Mouse (Mus musculus) neural tube, embryonic 11.5 days (tissue): ENCODE measurements around the gene Alyref. TPM values are rescaled to one million over a fixed set of nuclear protein-coding genes. Genes with fewer than 3 reads are reported as not detected.

Source experiments
- ATAC-seq: fragments of 200-750 bp; cut with Nextera tagmentation; 2 replicates; pipeline ENCODE4 v1.8.0; 2017; ENCODE audit warnings: moderate number of reproducible peaks, mild to moderate bottlenecking, moderate TSS enrichment, moderate library complexity; ENCODE audit not compliant: insufficient read depth, low FRiP score, low TSS enrichment
- DNase-seq: peaks from one replicate; pipeline ENCODE4 v3.0.0-alpha.2; 2015; ENCODE audit warnings: low spot score
- H3K27ac ChIP-seq: fragments of 300-500 bp; sonication (generic); 2 replicates; pipeline ENCODE4 v1.5.1; 2014; ENCODE audit warnings: low read depth, mild to moderate bottlenecking, low read length
- H3K27me3 ChIP-seq: fragments of 300-500 bp; sonication (generic); 2 replicates; pipeline ENCODE4 v1.6.1; 2014; ENCODE audit warnings: mild to moderate bottlenecking, low read length, mixed read lengths; ENCODE audit not compliant: control insufficient read depth, insufficient read depth
- H3K36me3 ChIP-seq: fragments of 300-500 bp; sonication (generic); 2 replicates; pipeline ENCODE4 v1.6.1; 2014; ENCODE audit warnings: mild to moderate bottlenecking, low read length, moderate library complexity, mixed read lengths; ENCODE audit not compliant: control insufficient read depth, insufficient read depth
- H3K4me1 ChIP-seq: fragments of 300-500 bp; sonication (generic); 2 replicates; pipeline ENCODE4 v1.6.1; 2014; ENCODE audit warnings: low read length, mixed read lengths; ENCODE audit not compliant: control insufficient read depth, insufficient read depth
- H3K4me2 ChIP-seq: fragments of 300-500 bp; sonication (generic); 2 replicates; pipeline ENCODE4 v1.6.1; 2014; ENCODE audit warnings: low read depth, mild to moderate bottlenecking, moderate library complexity
- H3K4me3 ChIP-seq: fragments of 300-500 bp; sonication (generic); 2 replicates; pipeline ENCODE4 v1.5.1; 2014; ENCODE audit warnings: low read depth, low read length
- H3K9ac ChIP-seq: fragments of 300-500 bp; sonication (generic); 2 replicates; pipeline ENCODE4 v1.6.1; 2014; ENCODE audit warnings: mild to moderate bottlenecking, low read length
- H3K9me3 ChIP-seq: fragments of 300-500 bp; sonication (generic); 2 replicates; pipeline ENCODE4 v1.6.1; 2016; ENCODE audit warnings: low read length; ENCODE audit not compliant: control insufficient read depth
- WGBS: fragments of 180-500 bp; shearing (Covaris S2); extraction: QIAGEN DNeasy Blood & Tissue Kit; methylation state at CpG from one replicate; pipeline ENCODE4 v1.1.7; 2014; 5-methylcytosine and 5-hydroxymethylcytosine counted together
- polyA plus RNA-seq: library from polyadenylated mRNA; unstranded; fragments of >200 nt; fragmentation: Nextera tagmentation; extraction: Ambion mirVana; gene quantifications from 2 replicates; pipeline ENCODE4 v1.2.1, GENCODE M21; 2014

The Alyref gene
- polyA plus RNA-seq, 1 experiment from 2014 or later: 669 TPM

DNA sequence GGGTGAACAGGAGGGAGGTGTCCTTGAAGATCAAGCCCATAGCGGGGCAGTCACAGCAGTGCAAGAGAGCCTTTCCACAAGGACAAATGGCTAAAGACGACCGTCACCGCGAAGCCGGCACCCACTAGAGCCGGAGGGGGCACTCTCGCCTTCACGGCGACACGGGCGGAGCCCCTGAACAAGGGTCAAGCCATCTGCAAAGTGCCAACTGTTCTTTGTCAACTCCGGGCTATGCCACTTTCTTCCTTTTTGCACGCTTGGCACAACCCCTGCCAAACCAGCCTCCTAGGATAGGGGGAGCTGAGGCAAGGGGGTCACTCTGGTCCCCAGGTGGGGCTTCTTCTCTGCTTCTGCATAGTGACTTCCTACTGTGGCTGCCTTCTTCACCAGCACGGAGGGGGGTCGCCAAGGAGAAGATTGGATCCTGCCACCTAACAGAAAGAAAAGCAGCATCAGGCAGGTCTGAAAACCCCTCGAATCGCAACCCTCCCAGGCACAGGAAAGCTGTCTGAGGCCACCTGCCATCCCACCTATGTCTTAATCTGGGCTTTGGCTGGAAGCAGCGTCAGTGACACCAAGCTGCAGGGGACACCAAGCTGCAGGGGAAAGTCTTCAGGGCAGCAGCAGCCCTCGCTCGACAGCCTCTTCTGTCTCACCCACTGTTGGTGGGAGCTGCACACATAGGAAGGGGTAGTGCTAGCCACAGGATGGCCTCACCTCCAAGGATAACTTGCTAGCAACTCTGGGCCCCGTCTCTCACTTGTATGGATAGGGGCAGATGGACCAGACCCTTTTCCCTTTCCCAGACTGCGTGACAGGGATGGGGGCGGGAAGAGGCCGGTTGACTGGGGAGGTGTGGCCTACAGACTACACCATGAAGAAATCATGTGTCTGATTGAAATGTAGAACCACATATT is 20.7 kb upstream of the Alyref start:
- Histone ChIP-seq H3K27ac (no peak overlapping the region), H3K27me3 (no peaks in the 10 kb centered on the region), H3K9me3 (no peaks in the 10 kb centered on the region), H3K4me1 (peaks cover 11% of the 10 kb centered on the region), H3K36me3 (peaks cover 12% of the 10 kb centered on the region), H3K9ac (no peak overlapping the region), H3K4me2 (no peak overlapping the region), H3K4me3 (no peak overlapping the region)
- WGBS: 94% methylated on average over 25 of the region's 25 CpGs
- ATAC-seq (no peak), DNase-seq (no peak)

DNA sequence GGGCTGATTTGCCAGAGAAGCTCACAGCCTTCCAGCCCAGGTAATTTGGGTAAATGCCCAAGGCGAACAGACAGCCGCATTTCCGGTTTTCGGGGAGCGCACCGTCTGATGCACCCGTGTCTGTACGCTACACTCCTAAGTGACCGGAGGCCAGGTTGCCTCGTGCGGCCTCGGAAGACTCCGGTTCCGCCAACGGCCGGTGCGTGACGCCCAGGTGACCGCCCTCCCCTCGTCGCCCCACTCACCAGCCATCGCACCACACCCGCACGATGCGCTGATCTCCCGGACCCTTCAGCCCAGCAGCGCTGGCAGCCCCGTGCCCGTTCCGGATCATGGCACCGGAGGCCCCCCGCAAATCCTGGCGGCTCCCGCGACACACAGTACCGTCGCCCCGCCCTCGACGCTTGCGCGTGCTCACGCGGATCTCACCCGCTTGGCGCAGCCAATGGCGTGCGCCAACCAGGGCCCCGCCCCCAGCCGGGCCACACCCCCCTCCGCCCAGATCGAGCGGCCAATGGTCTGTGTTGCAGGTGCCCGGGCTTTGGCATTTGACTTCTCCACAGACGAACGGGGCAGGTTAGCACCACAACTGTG is 19.5 kb upstream of the Alyref start, which contains the start of gene Pcyt2:
Pcyt2 (minus strand) TSS at position 418 of the 594 bp plus-strand sequence.
- no peaks in the 10 kb centered on the region for H3K9me3 ChIP-seq
- peak; percentile 93 for ATAC-seq
- H3K36me3 ChIP-seq: peaks cover 12% of the 10 kb centered on the region
- WGBS: under 1% methylated on average over 56 of the region's 56 CpGs
- peak within 1 kb of the TSS; percentile 81 for H3K4me3 ChIP-seq
- peaks cover 9% of the 10 kb centered on the region for H3K4me1 ChIP-seq
- H3K9ac ChIP-seq: peak within 1 kb of the TSS; percentile 80
- H3K4me2 ChIP-seq: peak within 1 kb of the TSS; percentile 94
- peak within 1 kb of the TSS; percentile 60; the same call in 1 of the 2 replicates for H3K27ac ChIP-seq
- no peaks in the 10 kb centered on the region for H3K27me3 ChIP-seq
- peak; percentile 93 for DNase-seq

- no peaks in the 10 kb centered on the region for H3K27me3 ChIP-seq
- peak overlapping the region; percentile 94 for H3K4me2 ChIP-seq
- DNase-seq (no peak), ATAC-seq (no peak)
- H3K9me3 ChIP-seq: no peaks in the 10 kb centered on the region
- H3K36me3 ChIP-seq: peaks cover 12% of the 10 kb centered on the region
- 62% methylated on average over 4 of the region's 4 CpGs for WGBS
- H3K4me1 ChIP-seq: peaks cover 9% of the 10 kb centered on the region
- peak overlapping the region; percentile 80 for H3K9ac ChIP-seq
- 0 out of 2 replicates have a peak overlapping the region, but pooled peaks have one; percentile 60 for H3K27ac ChIP-seq
- peak overlapping the region; percentile 81 for H3K4me3 ChIP-seq
These were observed 18.6 kb upstream of the Alyref start for GRCm38 (mm10) chr11:120616617-120617294.

DNA sequence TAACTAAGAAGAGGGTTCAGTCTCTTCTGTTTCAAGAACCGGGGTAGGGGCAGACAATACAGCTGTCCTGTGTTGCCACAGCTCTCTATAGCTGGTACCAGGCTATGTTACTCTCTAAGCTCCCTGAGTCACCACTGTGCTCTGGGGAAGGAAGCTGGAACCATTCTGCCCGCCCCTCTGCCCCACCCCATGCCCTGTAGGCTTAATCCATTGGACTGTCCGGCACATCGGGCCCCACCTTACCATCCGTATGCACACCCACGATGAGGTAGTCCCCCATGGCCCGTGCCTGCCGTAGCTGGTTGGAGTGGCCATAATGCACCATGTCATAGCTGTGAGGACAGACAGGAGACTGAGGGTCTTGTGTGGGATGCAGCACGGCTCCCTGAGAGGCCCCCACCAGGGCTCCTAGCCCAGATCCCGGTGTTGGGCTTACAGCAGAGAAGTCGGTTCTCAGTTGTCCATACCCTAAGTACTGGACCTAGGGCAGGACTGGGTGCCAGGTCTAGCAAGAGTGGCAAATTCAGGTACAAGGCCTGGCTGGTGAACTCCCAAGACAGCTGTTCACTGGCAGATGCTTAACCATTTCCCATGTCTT is 17.5 kb upstream of the Alyref start:
- H3K9ac ChIP-seq: peak overlapping the region; percentile 18
- no peak for ATAC-seq
- H3K4me1 ChIP-seq: peaks cover 9% of the 10 kb centered on the region
- 96% methylated on average over 11 of the region's 11 CpGs for WGBS
- peaks cover 16% of the 10 kb centered on the region for H3K36me3 ChIP-seq
- H3K9me3 ChIP-seq: no peaks in the 10 kb centered on the region
- DNase-seq: no peak
- no peaks in the 10 kb centered on the region for H3K27me3 ChIP-seq
- no peak overlapping the region for H3K27ac ChIP-seq
- H3K4me3 ChIP-seq: no peak overlapping the region
- no peak overlapping the region for H3K4me2 ChIP-seq

- peaks cover 15% of the 10 kb centered on the region for H3K36me3 ChIP-seq
- DNase-seq: no peak
- no peaks in the 10 kb centered on the region for H3K27me3 ChIP-seq
- no peak overlapping the region for H3K27ac ChIP-seq
- H3K9me3 ChIP-seq: no peaks in the 10 kb centered on the region
- no peak overlapping the region for H3K4me3 ChIP-seq
- no peak overlapping the region for H3K4me2 ChIP-seq
- no peak for ATAC-seq
- WGBS: 91% methylated on average over 6 of the region's 6 CpGs
- peaks cover 9% of the 10 kb centered on the region for H3K4me1 ChIP-seq
- H3K9ac ChIP-seq: no peak overlapping the region
These were observed 17.0 kb upstream of the Alyref start for GRCm38 (mm10) chr11:120615167-120615566.

- H3K4me1 ChIP-seq: peaks cover 9% of the 10 kb centered on the region
- H3K9ac ChIP-seq: no peak overlapping the region
- H3K9me3 ChIP-seq: no peaks in the 10 kb centered on the region
- no peak overlapping the region for H3K27ac ChIP-seq
- no peak for ATAC-seq
- H3K36me3 ChIP-seq: peaks cover 14% of the 10 kb centered on the region
- WGBS: 88% methylated on average over 8 of the region's 8 CpGs
- no peak for DNase-seq
- no peak overlapping the region for H3K4me3 ChIP-seq
- H3K4me2 ChIP-seq: no peak overlapping the region
- no peaks in the 10 kb centered on the region for H3K27me3 ChIP-seq
These were observed 15.8 kb upstream of the Alyref start for GRCm38 (mm10) chr11:120613976-120614375.

DNA sequence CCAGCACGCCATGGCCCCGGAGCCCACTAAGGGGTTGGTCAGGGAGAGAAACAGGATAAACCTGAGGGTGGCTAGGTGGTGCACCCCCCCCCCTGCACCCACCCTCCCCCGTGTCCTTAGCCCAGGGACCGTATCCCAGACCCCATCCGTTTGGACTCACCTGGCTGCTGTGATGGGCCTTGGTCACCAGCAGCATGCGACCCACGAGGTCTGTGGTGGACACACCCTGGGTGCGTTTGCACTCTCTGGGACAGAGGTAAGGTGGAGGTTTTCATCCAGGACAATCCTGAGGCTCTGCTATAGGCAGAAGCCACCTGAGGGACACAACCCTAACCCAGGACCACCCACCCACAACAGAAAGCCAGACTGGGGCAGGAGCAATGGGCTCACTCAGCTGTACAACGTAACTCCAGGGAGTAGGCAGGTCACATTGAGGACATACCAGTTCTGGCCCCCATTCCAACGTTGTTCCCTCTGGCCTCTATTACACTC is 15.4 kb upstream of the Alyref start:
- no peak for ATAC-seq
- WGBS: 88% methylated on average over 10 of the region's 10 CpGs
- no peak overlapping the region for H3K4me2 ChIP-seq
- no peak overlapping the region for H3K4me3 ChIP-seq
- H3K9ac ChIP-seq: no peak overlapping the region
- no peak overlapping the region for H3K27ac ChIP-seq
- no peak for DNase-seq
- peaks cover 11% of the 10 kb centered on the region for H3K36me3 ChIP-seq
- peaks cover 13% of the 10 kb centered on the region for H3K4me1 ChIP-seq
- H3K27me3 ChIP-seq: no peaks in the 10 kb centered on the region
- no peaks in the 10 kb centered on the region for H3K9me3 ChIP-seq

- no peak for ATAC-seq
- no peak overlapping the region for H3K4me3 ChIP-seq
- DNase-seq: peak; percentile 65
- 48% methylated on average over 6 of the region's 6 CpGs for WGBS
- H3K4me1 ChIP-seq: peaks cover 18% of the 10 kb centered on the region
- H3K4me2 ChIP-seq: no peak overlapping the region
- peaks cover 9% of the 10 kb centered on the region for H3K36me3 ChIP-seq
- H3K27ac ChIP-seq: no peak overlapping the region
- no peak overlapping the region for H3K9ac ChIP-seq
- H3K9me3 ChIP-seq: no peaks in the 10 kb centered on the region
- 0 out of 2 replicates have a peak, but pooled peaks cover 2% of the 10 kb centered on the region for H3K27me3 ChIP-seq
These were observed 14.6 kb upstream of the Alyref start for GRCm38 (mm10) chr11:120612763-120613162.
